Mouse (Mus musculus) urinary bladder, postnatal 14 days (tissue): Measurements from ENCODE around the gene Phf13.

Experiments
- DNase-seq: peaks from one replicate; pipeline ENCODE4 v3.0.0; 2021; ENCODE audit warnings: low spot score

Phf13 gene

DNA sequence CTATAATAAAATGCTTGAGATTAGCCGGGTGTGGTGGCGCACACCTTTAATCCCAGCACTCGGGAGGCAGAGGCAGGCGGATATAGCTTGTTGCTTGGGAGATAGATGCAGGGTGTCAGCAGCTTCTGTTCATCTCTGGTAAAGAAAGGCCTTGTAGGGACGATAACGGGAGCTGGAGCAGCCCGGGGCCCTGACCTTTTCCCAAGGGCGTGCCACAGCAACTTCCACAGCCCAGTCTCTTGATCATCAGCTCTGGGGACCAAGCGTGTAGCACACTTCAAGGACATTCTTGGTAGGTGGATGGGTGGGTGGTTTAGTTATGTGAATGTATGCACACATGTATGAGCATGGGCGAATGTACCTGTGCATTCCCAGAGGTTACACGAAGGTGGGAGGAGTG lies 49.8 kb downstream of the Phf13 start:
- no peak for DNase-seq
